Mouse (Mus musculus) adrenal gland, postnatal 25 days (tissue): ENCODE measurements around the gene Gm10203. TPM values are rescaled to one million over a fixed set of nuclear protein-coding genes. Genes with fewer than 3 reads are reported as not detected.

Source experiments
- total RNA-seq: library from RNA; stranded (reverse); gene quantifications from 2 replicates; pipeline ENCODE4 v1.2.3, GENCODE M21; 2021

The Gm10203 gene
- total RNA-seq, 1 experiment from 2014 or later = not detected

Other genes starting within 250 kb of the Gm10203 start
- 20.6 and 23.6 TPM in 2 replicates for gene Caprin2, start 233.9 kb upstream of the Gm10203 start, total RNA-seq
- 37.2 and 41.3 TPM in 2 replicates for gene Sinhcaf, start 183.7 kb upstream of the Gm10203 start, total RNA-seq
- 14.0 and 15.7 TPM in 2 replicates for gene Dennd5b, start 28.5 kb upstream of the Gm10203 start, total RNA-seq
- 15.8 and 24.3 TPM in 2 replicates for gene Etfbkmt, start 9.7 kb downstream of the Gm10203 start, total RNA-seq
- 28.5 and 31.1 TPM in 2 replicates for gene Amn1, start 58.5 kb downstream of the Gm10203 start, total RNA-seq
- 34.2 and 36.9 TPM in 2 replicates for gene Resf1, start 179.2 kb downstream of the Gm10203 start, total RNA-seq